Mouse (Mus musculus): ENCODE measurements around the gene Bet1. TPM values are rescaled to one million over a fixed set of nuclear protein-coding genes. Genes with fewer than 3 reads are reported as not detected.

The Bet1 gene
- total RNA-seq (2022): 10 to 100 TPM; 18.2 to 23.3 (median 19.9) TPM

GRCm38 (mm10) chr6:4086663-4087454, at the start of gene Bet1:
Gene Bet1, minus strand, starts transcription at chr6:4086972.
- DNase-seq (ENCODE audit: low spot score in 2 of 2): peak; percentile 86 to 88

- no peak for DNase-seq (ENCODE audit: low spot score in 2 of 2)
Observed at GRCm38 (mm10) chr6:4132239-4132638, 45.5 kb upstream of the Bet1 start.

GRCm38 (mm10) chr6:4131149-4131548, 44.4 kb upstream of the Bet1 start:
- no peak for DNase-seq (ENCODE audit: low spot score in 2 of 2)

GRCm38 (mm10) chr6:4118611-4119010, 31.8 kb upstream of the Bet1 start:
- DNase-seq (ENCODE audit: low spot score in 2 of 2): no peak

GRCm38 (mm10) chr6:4090423-4090822, 3.7 kb upstream of the Bet1 start:
- no peak for DNase-seq (ENCODE audit: low spot score in 2 of 2)

- DNase-seq (ENCODE audit: low spot score in 2 of 2): no peak
Observed at GRCm38 (mm10) chr6:4072281-4072680, 14.5 kb downstream of the Bet1 start.

- DNase-seq (ENCODE audit: low spot score in 2 of 2): no peak
Observed at GRCm38 (mm10) chr6:4069714-4070113, 17.1 kb downstream of the Bet1 start.

GRCm38 (mm10) chr6:4054387-4054786, 32.4 kb downstream of the Bet1 start:
- no peak for DNase-seq (ENCODE audit: low spot score in 2 of 2)

- DNase-seq (ENCODE audit: low spot score in 2 of 2): no peak
Observed at GRCm38 (mm10) chr6:4052843-4053242, 33.9 kb downstream of the Bet1 start.

- DNase-seq (ENCODE audit: low spot score in 2 of 2): no peak
Observed at GRCm38 (mm10) chr6:4047200-4047599, 39.6 kb downstream of the Bet1 start.

- no peak for DNase-seq (ENCODE audit: low spot score in 2 of 2)
Observed at GRCm38 (mm10) chr6:4041821-4042220, 45.0 kb downstream of the Bet1 start.

- no peak for DNase-seq (ENCODE audit: low spot score in 2 of 2)
Observed at GRCm38 (mm10) chr6:4030956-4031355, 55.8 kb downstream of the Bet1 start.

Other genes with a start within 250 kb of the Bet1 start
- gene Tfpi2, start 98.1 kb downstream of the Bet1 start, total RNA-seq (2022): under 1 TPM in 1 of 4 experiments, not detected in 3; 0.24 TPM
- gene Gngt1, start 93.2 kb downstream of the Bet1 start, total RNA-seq (2022): not detected
- 10 to 100 TPM; 11.7 to 24.8 (median 15.6) TPM for gene Gng11, start 83.1 kb downstream of the Bet1 start, total RNA-seq (2022)